Mouse (Mus musculus) left cerebral cortex, postnatal 25 days (tissue): ENCODE measurements around the gene Tctex1d2. TPM values are rescaled to one million over a fixed set of nuclear protein-coding genes. Genes with fewer than 3 reads are reported as not detected.

Experiments used
- DNase-seq, 2 experiments: peaks; one replicate each; pipeline ENCODE4 v3.0.0; 2022; ENCODE audit warnings: low spot score in 2 of 2, mixed read lengths in 1 of 2
- intact Hi-C: fragments of 180-260 bp; cut with DNase I; formaldehyde crosslinking; loops from one replicate; pipeline ENCODE4 v1.15.1; 2025
- total RNA-seq, 2 experiments: library from RNA; stranded (reverse); gene quantifications; 2 replicates each; pipeline ENCODE4 v1.2.3; 2021

Gene Tctex1d2
- total RNA-seq, 2 experiments from 2014 or later: 11.2 to 14.1 TPM

GRCm38 (mm10) chr16:32462950-32463349 is 43.4 kb downstream of the Tctex1d2 start:
- no peak for DNase-seq
- intact Hi-C loops: no loop called here

GRCm38 (mm10) chr16:32463426-32463825 is 43.9 kb downstream of the Tctex1d2 start:
- DNase-seq: no peak
- intact Hi-C loops: no loop called here

- no peak for DNase-seq
- intact Hi-C loops: no loop called here
Observed at GRCm38 (mm10) chr16:32464908-32465307, 45.4 kb downstream of the Tctex1d2 start.

- DNase-seq: no peak
- intact Hi-C loops: no loop called here
Observed at GRCm38 (mm10) chr16:32468488-32468887, 49.0 kb downstream of the Tctex1d2 start.

GRCm38 (mm10) chr16:32469404-32470105 is 50.1 kb downstream of the Tctex1d2 start:
- DNase-seq: no peak
- intact Hi-C loops: no loop called here

GRCm38 (mm10) chr16:32472276-32473015 is 52.9 kb downstream of the Tctex1d2 start:
- intact Hi-C loops: no loop called here
- peak in 1 of 2 experiments; percentile 11 for DNase-seq

- DNase-seq: no peak
- intact Hi-C loops: no loop called here
Observed at GRCm38 (mm10) chr16:32477315-32477714, 57.8 kb downstream of the Tctex1d2 start.

Other genes starting within 250 kb of the Tctex1d2 start
- gene Bex6, start 239.9 kb upstream of the Tctex1d2 start, total RNA-seq: not detected
- 10 to 100 TPM; 46.8 to 49.6 TPM for gene Fbxo45, start 172.5 kb upstream of the Tctex1d2 start, total RNA-seq
- 10 to 100 TPM; 11.8 to 12.6 TPM for gene Wdr53, start 172.5 kb upstream of the Tctex1d2 start, total RNA-seq
- gene Smco1, start 148.2 kb upstream of the Tctex1d2 start, total RNA-seq: under 1 TPM in 1 of 2 experiments, not detected in 1; 0.50 TPM
- 10 to 100 TPM; 27.7 TPM for gene Rnf168, start 142.2 kb upstream of the Tctex1d2 start, total RNA-seq
- gene Ubxn7, start 87.4 kb upstream of the Tctex1d2 start, total RNA-seq: 10 to 100 TPM; 46.8 to 50.1 TPM
- gene Tm4sf19, start 19.2 kb upstream of the Tctex1d2 start, total RNA-seq: under 1 TPM in 1 of 2 experiments, not detected in 1; 0.27 TPM
- 10 to 100 TPM; 38.2 to 40.3 TPM for gene Pcyt1a, start 11.2 kb downstream of the Tctex1d2 start, total RNA-seq
- not detected for gene Slc51a, start 68.2 kb downstream of the Tctex1d2 start, total RNA-seq
- gene Zdhhc19, start 76.6 kb downstream of the Tctex1d2 start, total RNA-seq: not detected
- gene Tfrc, start 189.2 kb downstream of the Tctex1d2 start, total RNA-seq: 10 to 100 TPM; 71.0 to 79.9 TPM
- 100 to 1,000 TPM; 179 to 184 TPM for gene Tnk2, start 224.2 kb downstream of the Tctex1d2 start, total RNA-seq